Mouse (Mus musculus) urinary bladder, postnatal 4 days (tissue): Measurements from ENCODE around the gene Ebf3.

Experiments used
- DNase-seq, 2 experiments: peaks; one replicate each; pipeline ENCODE4 v3.0.0; 2021 to 2022; ENCODE audit warnings: low spot score in 2 of 2

Ebf3 gene

GRCm38 (mm10) chr7:137208556-137208955 is 105.7 kb downstream of the Ebf3 start:
- DNase-seq: no peak

- DNase-seq: no peak
These were observed 107.4 kb downstream of the Ebf3 start for GRCm38 (mm10) chr7:137206770-137207285.

- DNase-seq: no peak
These were observed 114.7 kb downstream of the Ebf3 start for GRCm38 (mm10) chr7:137199533-137199932.

GRCm38 (mm10) chr7:137198921-137199320 is 115.3 kb downstream of the Ebf3 start:
- DNase-seq: no peak

- no peak for DNase-seq
These were observed 116.9 kb downstream of the Ebf3 start for GRCm38 (mm10) chr7:137197118-137198030.

GRCm38 (mm10) chr7:137196536-137196935 is 117.7 kb downstream of the Ebf3 start:
- DNase-seq: no peak

GRCm38 (mm10) chr7:137192776-137193278 is 121.4 kb downstream of the Ebf3 start:
- no peak for DNase-seq

GRCm38 (mm10) chr7:137191889-137192288 is 122.4 kb downstream of the Ebf3 start:
- DNase-seq: no peak

- no peak for DNase-seq
These were observed 142.0 kb downstream of the Ebf3 start for GRCm38 (mm10) chr7:137172278-137172677.

- no peak for DNase-seq
These were observed 155.2 kb downstream of the Ebf3 start for GRCm38 (mm10) chr7:137159086-137159485.

GRCm38 (mm10) chr7:137154623-137155022 is 159.6 kb downstream of the Ebf3 start:
- no peak for DNase-seq

GRCm38 (mm10) chr7:137151854-137152253 is 162.4 kb downstream of the Ebf3 start:
- DNase-seq: no peak

GRCm38 (mm10) chr7:137147101-137147500 is 167.1 kb downstream of the Ebf3 start:
- no peak for DNase-seq
